Mouse (Mus musculus) heart, postnatal 10 days (tissue): Measurements from ENCODE around the gene Mettl27. TPM values are rescaled to one million over a fixed set of nuclear protein-coding genes. Genes with fewer than 3 reads are reported as not detected.

Experiments
- DNase-seq, 2 experiments: peaks; one replicate each; pipeline ENCODE4 v3.0.0; 2021
- intact Hi-C: fragments of 180-260 bp; cut with DNase I; formaldehyde crosslinking; loops from one replicate; pipeline ENCODE4 v1.15.1; 2025
- total RNA-seq, 2 experiments: library from RNA; stranded (reverse); gene quantifications; 2 replicates each; pipeline ENCODE4 v1.2.3; 2021

Gene Mettl27
- total RNA-seq, result 1 to 10 TPM; 7.0 to 7.4 TPM

- intact Hi-C loops, result loop anchor here (2.0 kb wide), 1 partner anchor 26 kb away; the partner anchor contains the start of gene Tmem270
- peak; percentile 91 to 92 for DNase-seq
These were observed at the start of gene Mettl27 for GRCm38 (mm10) chr5:134932179-134932902. TSS of gene Mettl27 (plus strand) at chr5:134932368.

GRCm38 (mm10) chr5:134883077-134883476 is 49.1 kb upstream of the Mettl27 start:
- peak; percentile 60 to 66 for DNase-seq
- intact Hi-C loops, result no loop called here

- peak; percentile 73 to 74 for DNase-seq
- intact Hi-C loops, result no loop called here
These were observed 44.5 kb upstream of the Mettl27 start for GRCm38 (mm10) chr5:134887447-134888335.

- intact Hi-C loops, result no loop called here
- peak; percentile 37 for DNase-seq
These were observed 43.7 kb upstream of the Mettl27 start for GRCm38 (mm10) chr5:134888505-134888904.

GRCm38 (mm10) chr5:134890601-134891054 is 41.5 kb upstream of the Mettl27 start:
- peak in 1 of 2 experiments; percentile 50 for DNase-seq
- intact Hi-C loops, result no loop called here

GRCm38 (mm10) chr5:134891552-134891951 is 40.6 kb upstream of the Mettl27 start:
- intact Hi-C loops, result no loop called here
- DNase-seq, result peak in 1 of 2 experiments; percentile 36

- no peak for DNase-seq
- intact Hi-C loops, result no loop called here
These were observed 39.5 kb upstream of the Mettl27 start for GRCm38 (mm10) chr5:134892717-134893116.

GRCm38 (mm10) chr5:134895291-134895690 is 36.9 kb upstream of the Mettl27 start:
- DNase-seq, result peak; percentile 72 to 78
- intact Hi-C loops, result no loop called here

- DNase-seq, result no peak
- intact Hi-C loops, result no loop called here
These were observed 35.2 kb upstream of the Mettl27 start for GRCm38 (mm10) chr5:134896965-134897364.

GRCm38 (mm10) chr5:134897596-134897995 is 34.6 kb upstream of the Mettl27 start:
- intact Hi-C loops, result no loop called here
- DNase-seq, result no peak

- intact Hi-C loops, result loop anchor here (2.0 to 5.0 kb wide), 2 partner anchors 192 to 399 kb away; no protein-coding TSS in a partner anchor
These were observed 31.0 kb upstream of the Mettl27 start for GRCm38 (mm10) chr5:134901012-134901643.

GRCm38 (mm10) chr5:134901644-134902027 is 30.5 kb upstream of the Mettl27 start:
- DNase-seq, result no peak
- intact Hi-C loops, result loop anchor here (2.0 to 5.0 kb wide), 2 partner anchors 193 to 399 kb away; no protein-coding TSS in a partner anchor

More at GRCm38 (mm10) chr5:134901012-134901643, 31.0 kb upstream of the Mettl27 start:
- peak; percentile 73 to 75 for DNase-seq

- no peak for DNase-seq
- intact Hi-C loops, result loop anchor here (1.0 to 2.0 kb wide), 2 partner anchors 26 to 60 kb away; partner anchors contain the start of gene Mettl27
These were observed 25.5 kb upstream of the Mettl27 start, which contains the start of gene Tmem270 for GRCm38 (mm10) chr5:134906633-134907032. TSS of gene Tmem270 (minus strand) at chr5:134906733.

GRCm38 (mm10) chr5:134907135-134907534 is 25.0 kb upstream of the Mettl27 start:
- intact Hi-C loops, result loop anchor here (1.0 to 2.0 kb wide), 2 partner anchors 26 to 59 kb away; partner anchors contain the start of gene Mettl27

GRCm38 (mm10) chr5:134911901-134912300 is 20.3 kb upstream of the Mettl27 start:
- no peak for DNase-seq
- intact Hi-C loops, result no loop called here

More at GRCm38 (mm10) chr5:134907135-134907534, 25.0 kb upstream of the Mettl27 start:
- peak; percentile 94 to 97 for DNase-seq

GRCm38 (mm10) chr5:134913352-134913751 is 18.8 kb upstream of the Mettl27 start:
- no peak for DNase-seq
- intact Hi-C loops, result no loop called here

- intact Hi-C loops, result no loop called here
- DNase-seq, result no peak
These were observed 18.4 kb upstream of the Mettl27 start for GRCm38 (mm10) chr5:134913753-134914152.

GRCm38 (mm10) chr5:134914510-134914909 is 17.7 kb upstream of the Mettl27 start:
- DNase-seq, result no peak
- intact Hi-C loops, result no loop called here

GRCm38 (mm10) chr5:134915311-134915710 is 16.9 kb upstream of the Mettl27 start, which contains the start of gene Cldn13:
TSS of gene Cldn13 (minus strand) at chr5:134915526.
- intact Hi-C loops, result no loop called here
- DNase-seq, result no peak
